Mouse (Mus musculus): Measurements from ENCODE around the gene Golph3l.
"Not testable (repeated sequence)": the region's sequence is repeated elsewhere in the genome, so short reads cannot be mapped to it uniquely, and the experiment has no call there.

- not testable (repeated sequence) for TF ChIP-seq CTCF, EP300 (IDR thresholded peaks at IDR 0.05; ENCODE audit: low read depth)
These were observed 35.3 kb downstream of the Golph3l start for GRCm38 (mm10) chr3:95623991-95624515.

Measured in heart, postnatal 0 days (tissue).